Mouse (Mus musculus): ENCODE results near the gene Nrde2.

Nrde2 gene

GRCm38 (mm10) chr12:100124913-100125798, 34.3 kb downstream of the Nrde2 start:
- DNase-seq (ENCODE audit: low spot score), result no peak

GRCm38 (mm10) chr12:100123476-100123875, 36.0 kb downstream of the Nrde2 start:
- DNase-seq (ENCODE audit: low spot score), result no peak

DNA sequence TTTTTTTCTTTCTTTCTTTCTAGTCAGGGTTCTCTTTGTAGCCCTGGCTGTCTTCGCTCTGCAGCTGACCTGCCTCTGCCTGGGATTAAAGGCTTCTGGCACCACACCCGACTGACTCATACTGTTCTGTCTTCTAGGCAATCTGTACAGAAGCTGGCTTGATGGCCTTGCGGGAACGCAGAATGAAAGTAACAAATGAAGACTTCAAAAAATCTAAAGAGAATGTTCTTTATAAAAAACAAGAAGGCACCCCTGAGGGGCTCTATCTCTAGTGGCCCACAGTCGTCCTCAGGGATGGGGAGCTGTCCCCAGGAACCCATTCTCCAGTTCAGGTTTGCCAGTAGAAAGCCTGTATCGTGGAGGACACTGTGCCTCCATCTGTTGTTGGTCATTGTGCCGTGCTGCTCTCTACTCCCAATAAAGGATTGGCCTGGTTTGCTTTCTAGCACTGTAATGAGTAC, 36.5 kb downstream of the Nrde2 start:
- peak; percentile 56 for DNase-seq (ENCODE audit: low spot score)

GRCm38 (mm10) chr12:100115982-100116381, 43.5 kb downstream of the Nrde2 start:
- DNase-seq (ENCODE audit: low spot score), result no peak

DNA sequence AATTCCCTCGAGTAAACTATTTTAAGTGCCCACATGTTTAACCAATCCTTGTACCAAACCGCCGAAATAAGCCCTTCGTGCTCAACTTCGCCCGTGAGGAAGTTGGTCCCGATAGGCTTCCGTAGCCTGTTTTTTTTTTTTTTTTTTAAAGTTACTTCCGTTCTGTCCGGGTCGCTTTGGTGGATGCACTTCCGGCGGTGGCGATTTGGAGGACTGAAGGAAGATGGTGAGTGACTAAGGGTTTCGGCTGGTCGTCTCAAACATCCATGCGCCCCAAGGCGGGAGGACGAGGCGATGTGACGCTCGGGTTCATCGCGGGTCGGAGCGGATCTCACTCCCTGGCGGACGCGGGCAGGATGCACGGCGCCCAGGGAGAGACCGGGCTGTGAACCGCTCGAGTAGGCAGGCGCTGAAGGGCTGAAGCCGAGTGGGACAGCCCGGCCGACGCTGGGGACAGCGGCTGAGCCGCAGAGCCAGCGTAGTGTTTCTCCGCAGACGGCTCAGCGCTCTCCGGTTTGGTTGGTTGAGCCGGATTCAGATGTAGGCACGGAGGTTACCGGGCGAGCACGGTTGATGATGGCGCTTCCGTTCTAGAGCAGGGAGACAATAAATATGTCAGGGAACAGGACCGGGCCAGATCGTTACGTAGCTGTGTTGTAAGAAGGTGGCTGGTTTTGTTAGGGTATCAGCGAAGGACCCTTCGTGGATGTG, 49.3 kb downstream of the Nrde2 start, which contains the start of gene Psmc1:
TSS of gene Psmc1 (plus strand) at position 169 of the 711 bp plus-strand sequence.
- peak; percentile 91 for DNase-seq (ENCODE audit: low spot score)

GRCm38 (mm10) chr12:100107436-100107835, 52.0 kb downstream of the Nrde2 start:
- DNase-seq (ENCODE audit: low spot score), result peak; percentile 16

GRCm38 (mm10) chr12:100106275-100106895, 53.1 kb downstream of the Nrde2 start:
- peak; percentile 65 for DNase-seq (ENCODE audit: low spot score)

DNA sequence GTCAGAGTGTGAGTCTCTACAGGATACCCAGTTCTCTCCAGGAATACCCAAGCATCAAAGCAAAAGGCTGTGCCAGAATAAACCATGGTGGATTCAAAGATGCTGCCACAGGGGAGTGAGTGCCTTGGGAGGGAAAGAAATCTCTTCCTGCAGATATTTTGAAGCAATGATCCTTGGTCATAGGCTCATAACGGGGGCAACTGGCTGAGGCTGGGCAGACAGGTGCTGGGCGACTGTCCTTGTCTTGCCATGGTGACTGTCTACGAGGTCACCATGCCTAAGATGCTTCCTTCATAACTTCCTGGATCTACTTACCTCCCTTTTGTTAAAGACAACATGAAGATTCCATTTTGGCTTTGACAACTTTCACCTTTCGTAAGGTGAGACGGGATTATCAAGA, 54.9 kb downstream of the Nrde2 start:
- DNase-seq (ENCODE audit: low spot score), result no peak

DNA sequence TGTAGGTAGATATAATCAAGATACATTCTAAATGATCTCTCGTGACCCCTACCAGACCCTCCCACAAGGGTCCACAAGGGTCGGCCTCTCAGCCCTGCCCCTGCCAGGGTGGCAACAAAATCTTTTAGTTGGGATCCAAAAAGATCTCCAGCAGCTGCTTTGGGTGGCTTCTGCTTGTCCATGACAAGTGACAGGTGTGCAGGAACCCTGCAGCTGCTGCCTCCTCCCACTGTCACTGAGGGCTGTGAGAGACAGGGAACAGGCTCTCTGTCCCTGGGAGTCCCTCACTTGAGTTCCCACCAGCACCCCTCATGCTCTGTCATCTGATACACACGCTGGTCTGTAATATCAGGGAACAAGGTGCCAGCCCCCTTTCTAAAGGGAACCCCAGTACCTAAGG, 57.8 kb downstream of the Nrde2 start:
- DNase-seq (ENCODE audit: low spot score), result no peak

GRCm38 (mm10) chr12:100100707-100101030, 58.8 kb downstream of the Nrde2 start:
- DNase-seq (ENCODE audit: low spot score), result no peak

DNA sequence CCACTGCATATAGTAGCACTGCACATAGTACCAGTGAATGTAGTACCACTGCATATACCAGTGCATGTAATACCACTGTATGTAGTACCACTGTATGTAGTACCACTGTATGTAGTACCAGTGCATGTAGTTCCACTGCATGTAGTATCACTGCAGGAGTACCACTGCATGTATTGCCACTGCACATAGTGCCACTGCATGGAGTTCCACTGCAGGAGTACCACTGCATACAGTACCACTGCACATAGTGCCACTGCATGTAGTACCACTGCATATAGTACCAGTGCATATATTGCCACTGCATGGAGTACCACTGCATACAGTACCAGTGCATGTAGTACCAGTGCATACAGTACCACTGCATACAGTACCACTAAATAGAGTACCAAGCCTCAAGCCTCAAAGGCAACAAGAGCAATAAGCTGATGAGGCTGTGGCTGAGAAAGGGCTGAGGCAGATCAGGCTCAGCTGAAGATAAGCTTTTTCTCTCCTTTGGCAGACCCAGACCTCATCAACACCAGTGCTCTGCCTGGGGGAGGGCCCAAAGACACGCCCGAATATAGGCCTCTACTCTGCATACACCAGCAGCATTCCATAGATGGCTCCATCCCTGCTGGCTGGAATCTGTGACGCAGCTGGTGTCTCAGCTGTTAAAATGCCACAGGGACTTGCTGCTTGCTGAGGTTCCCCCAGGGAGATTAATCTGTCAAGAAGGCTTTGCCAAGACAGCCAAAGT, 59.3 kb downstream of the Nrde2 start:
- DNase-seq (ENCODE audit: low spot score), result no peak

GRCm38 (mm10) chr12:100093046-100093445, 66.4 kb downstream of the Nrde2 start:
- DNase-seq (ENCODE audit: low spot score), result no peak

GRCm38 (mm10) chr12:100090750-100091149, 68.7 kb downstream of the Nrde2 start:
- DNase-seq (ENCODE audit: low spot score), result no peak

- no peak for DNase-seq (ENCODE audit: low spot score)
Measured at GRCm38 (mm10) chr12:100089265-100089664, 70.2 kb downstream of the Nrde2 start.

DNA sequence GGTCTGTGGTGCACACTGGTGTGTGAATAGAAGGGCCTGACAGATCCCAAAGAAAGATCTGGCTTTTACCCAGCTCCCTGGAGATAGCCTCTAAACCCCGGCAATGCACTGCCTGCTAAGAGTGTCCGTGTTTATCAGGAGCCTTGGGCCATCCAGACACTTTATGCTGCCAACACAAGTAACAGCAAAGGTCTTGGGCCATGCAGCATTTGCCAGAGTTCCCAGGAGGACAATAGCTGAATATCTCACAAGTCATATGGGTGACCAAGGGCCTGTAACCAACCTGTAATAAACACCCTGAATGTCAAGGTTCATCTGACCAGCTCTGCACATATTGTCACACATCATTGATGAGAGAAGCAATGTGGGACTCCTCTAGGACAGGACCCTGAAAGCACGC, 71.4 kb downstream of the Nrde2 start:
- no peak for DNase-seq (ENCODE audit: low spot score)

- no peak for DNase-seq (ENCODE audit: low spot score)
Measured at GRCm38 (mm10) chr12:100079636-100080286, 79.7 kb downstream of the Nrde2 start.

GRCm38 (mm10) chr12:100075715-100076114, 83.7 kb downstream of the Nrde2 start:
- peak; percentile 8 for DNase-seq (ENCODE audit: low spot score)

All from MN1 (cell line).